Mouse (Mus musculus) layer of hippocampus, postnatal 25 days (tissue): ENCODE results near the gene Tagln. TPM values are rescaled to one million over a fixed set of nuclear protein-coding genes. Genes with fewer than 3 reads are reported as not detected.

Experiments used
- DNase-seq, 2 experiments: peaks; one replicate each; pipeline ENCODE4 v3.0.0; 2022; ENCODE audit warnings: mixed read lengths in 2 of 2, low spot score in 1 of 2; ENCODE audit errors: extremely low spot score in 1 of 2
- total RNA-seq, 2 experiments: library from RNA; stranded (reverse); gene quantifications; 2 replicates each; pipeline ENCODE4 v1.2.3; 2021

Tagln gene
- total RNA-seq, 2 experiments from 2014 or later, result 9.9 to 13.0 TPM

- DNase-seq, result no peak
These were observed 11.0 kb upstream of the Tagln start for GRCm38 (mm10) chr9:45946872-45947183.

- DNase-seq, result no peak
These were observed 10.5 kb upstream of the Tagln start for GRCm38 (mm10) chr9:45946182-45946871.

GRCm38 (mm10) chr9:45945721-45946120 is 9.9 kb upstream of the Tagln start:
- no peak for DNase-seq

- DNase-seq, result no peak
These were observed 8.9 kb upstream of the Tagln start for GRCm38 (mm10) chr9:45944506-45945400.

GRCm38 (mm10) chr9:45943628-45944505 is 8.0 kb upstream of the Tagln start:
- DNase-seq, result no peak

GRCm38 (mm10) chr9:45942916-45943315 is 7.1 kb upstream of the Tagln start:
- no peak for DNase-seq

- DNase-seq, result no peak
These were observed 6.6 kb upstream of the Tagln start for GRCm38 (mm10) chr9:45942464-45942863.

- no peak for DNase-seq
These were observed 5.6 kb upstream of the Tagln start for GRCm38 (mm10) chr9:45941329-45941888.

GRCm38 (mm10) chr9:45939794-45940193 is 3.9 kb upstream of the Tagln start:
- DNase-seq, result no peak

GRCm38 (mm10) chr9:45938952-45939637 is 3.2 kb upstream of the Tagln start:
- no peak for DNase-seq

GRCm38 (mm10) chr9:45938088-45938487 is 2.2 kb upstream of the Tagln start:
- DNase-seq, result no peak

- DNase-seq, result peak in 1 of 2 experiments; percentile 47
These were observed 1.0 kb upstream of the Tagln start for GRCm38 (mm10) chr9:45936883-45937282.

GRCm38 (mm10) chr9:45932571-45933415 is 3.1 kb downstream of the Tagln start:
- peak in 1 of 2 experiments; percentile 48 for DNase-seq

GRCm38 (mm10) chr9:45931958-45932357 is 3.9 kb downstream of the Tagln start:
- DNase-seq, result no peak

- no peak for DNase-seq
These were observed 6.6 kb downstream of the Tagln start for GRCm38 (mm10) chr9:45929285-45929684.

- no peak for DNase-seq
These were observed 16.0 kb downstream of the Tagln start for GRCm38 (mm10) chr9:45919895-45920294.

- peak in 1 of 2 experiments; percentile 43 for DNase-seq
These were observed 18.6 kb downstream of the Tagln start for GRCm38 (mm10) chr9:45917041-45917934.

- no peak for DNase-seq
These were observed 20.2 kb downstream of the Tagln start for GRCm38 (mm10) chr9:45915659-45916058.
